Mouse (Mus musculus): ENCODE measurements around the gene Reg3a. TPM values are rescaled to one million over a fixed set of nuclear protein-coding genes. Genes with fewer than 3 reads are reported as not detected.

Reg3a gene
- not detected for total RNA-seq (2023)

DNA sequence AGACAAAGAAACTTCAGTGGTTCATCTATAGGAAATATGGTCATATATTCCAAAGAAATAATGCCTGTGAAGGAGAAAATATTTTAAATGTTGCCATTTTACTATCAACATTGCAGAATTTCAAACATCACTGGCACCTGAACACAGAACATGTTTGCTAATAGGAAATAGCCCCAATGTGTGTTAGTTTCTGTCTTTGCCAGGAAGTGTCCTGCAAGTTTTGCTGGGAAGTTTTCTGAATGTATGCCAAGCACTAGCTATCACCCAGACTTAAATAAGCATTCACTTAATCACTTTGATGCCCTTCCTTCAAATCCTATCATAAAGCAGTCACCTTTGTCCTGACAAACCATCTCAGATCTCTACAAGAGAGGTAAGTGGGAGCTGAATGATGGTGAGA is at the start of gene Reg3a:
Gene Reg3a (plus strand): TSS at position 301 of the 400 bp plus-strand sequence.

DNA sequence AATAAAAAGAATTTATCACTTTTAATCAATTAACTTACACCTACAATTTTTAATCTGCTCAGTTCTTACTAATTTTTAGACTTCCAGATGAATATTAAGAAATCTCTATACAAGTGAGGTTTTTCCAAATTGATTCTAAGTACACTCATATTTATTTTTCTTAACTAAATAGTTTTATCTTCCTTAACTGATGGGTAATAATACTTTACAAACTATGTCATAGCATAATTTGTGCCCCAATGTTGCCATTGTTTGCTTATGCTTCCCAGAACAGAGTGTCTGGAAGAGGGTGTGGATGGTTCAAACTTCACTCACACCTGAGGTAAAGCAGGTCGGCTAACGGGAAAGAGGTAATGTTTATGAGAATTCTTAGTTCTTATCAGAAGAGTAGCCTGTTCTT is 10.2 kb upstream of the Reg3a start, which contains the start of gene Reg3b:
Gene Reg3b (plus strand): TSS at position 301 of the 400 bp plus-strand sequence.

GRCm38 (mm10) chr6:78378765-78379164 is 1.7 kb upstream of the Reg3a start, which contains the start of gene Reg3d:
Reg3d (minus strand) TSS chr6:78378865.

GRCm38 (mm10) chr6:78395323-78395722 is 14.8 kb downstream of the Reg3a start, which contains the start of gene Reg2:
Reg2 (plus strand) TSS chr6:78395623.

GRCm38 (mm10) chr6:78422411-78422810 is 41.9 kb downstream of the Reg3a start, which contains the start of gene Reg1:
Reg1 (plus strand) TSS chr6:78422711.

Other genes starting within 250 kb of the Reg3a start
- not detected for gene Reg3b, start 10.1 kb upstream of the Reg3a start, total RNA-seq (2023)
- not detected for gene Reg3d, start 1.8 kb upstream of the Reg3a start, total RNA-seq (2023)
- gene Reg2, start 14.9 kb downstream of the Reg3a start, total RNA-seq (2023), result not detected
- gene Reg1, start 42.0 kb downstream of the Reg3a start, total RNA-seq (2023), result not detected
- not detected for gene Reg3g, start 88.2 kb downstream of the Reg3a start, total RNA-seq (2023)

Data from T-cell, adult 66 days (primary cell).